8 mouse cellular contexts compared by ENCODE assay signal in genomic region chr16:93615118-93615870, GRCm38 (mm10). TPM values are rescaled to one million over a fixed set of nuclear protein-coding genes. Genes with fewer than 3 reads are reported as not detected.
DNase-seq lines count a peak whose midpoint lies in the region; ATAC-seq and TF ChIP-seq lines count a peak whose summit lies in the region.
"Had no signal": no experiment of that assay in that cellular context is flagged by ENCODE, and none has a peak within 500 bp of the region (broad histone marks: within the 10 kb centered on the region; RNA-seq: fewer than 3 reads in every experiment).

No protein-coding gene starts in this region.

- no peak for TF ChIP-seq POLR2A in brain, embryonic 14.5 days (IDR thresholded peaks at IDR 0.05; ENCODE audit: borderline replicate concordance, extremely low read depth, insufficient read depth, insufficient read length, poor library complexity, severe bottlenecking)
- no peak for TF ChIP-seq POLR2A in lung, adult 2 months (IDR thresholded peaks at IDR 0.05; ENCODE audit: borderline replicate concordance, extremely low read depth, low read depth, low read length)

- WGBS in kidney, postnatal 0 days: 29% methylated on average over 5 of the region's 5 CpGs
- WGBS in lung, adult 2 months: 40% methylated on average over 5 of the region's 5 CpGs

- no peaks in the 10 kb centered on the region for H3K9me3 ChIP-seq in kidney, postnatal 0 days (replicated peaks; ENCODE audit: low read length)

- no peak overlapping the region for H3K4me2 ChIP-seq in kidney, postnatal 0 days (ENCODE audit: low read length)

- no peaks in the 10 kb centered on the region for H3K27me3 ChIP-seq in kidney, postnatal 0 days (ENCODE audit: insufficient read depth, low read length)

- no peak overlapping the region for H3K9ac ChIP-seq in kidney, postnatal 0 days (ENCODE audit: low read depth, low read length)

- DNase-seq in A20 (ENCODE audit: low read depth, low spot score): peak; percentile 66
- DNase-seq in brain, embryonic 14.5 days (ENCODE audit: low read depth): peak; percentile 35
- peak; percentile 31 to 60 for DNase-seq in frontal cortex, postnatal 25 days (ENCODE audit: low spot score in 2 of 2)
- peak; percentile 72 for DNase-seq in kidney, postnatal 0 days (ENCODE audit: low spot score)
- peak; percentile 75 for DNase-seq in lung, adult 2 months
- peak; percentile 70 for DNase-seq in spleen, adult 12 weeks (ENCODE audit: low spot score)

- peak overlapping the region; percentile 31; the same call in 1 of the 2 replicates for H3K27ac ChIP-seq in kidney, postnatal 0 days

- H3K4me3 ChIP-seq in kidney, postnatal 0 days (replicated peaks; ENCODE audit: low read depth, low read length): no peak overlapping the region
- H3K4me3 ChIP-seq in lung, adult 2 months (replicated peaks; ENCODE audit: extremely low read depth, low read depth, low read length): no peak overlapping the region

- peak; percentile 91 for ATAC-seq in CD4-positive, CD25-positive, alpha-beta regulatory T cell, adult 4 months
- ATAC-seq in kidney, postnatal 0 days (replicated peaks; ENCODE audit: low FRiP score, low read depth): peak; percentile 95

- H3K36me3 ChIP-seq in kidney, postnatal 0 days (ENCODE audit: insufficient read depth, low read length): no peaks in the 10 kb centered on the region

- no peaks in the 10 kb centered on the region for H3K4me1 ChIP-seq in kidney, postnatal 0 days (replicated peaks; ENCODE audit: insufficient read depth, low read length)
- H3K4me1 ChIP-seq in lung, adult 2 months (ENCODE audit: control insufficient read depth, insufficient read depth, low read length): no peaks in the 10 kb centered on the region

- peak; percentile 71 for TF ChIP-seq CTCF in brain, embryonic 14.5 days (IDR thresholded peaks at IDR 0.05; ENCODE audit: borderline replicate concordance, extremely low read depth, insufficient read depth, insufficient read length)
- TF ChIP-seq CTCF in kidney, postnatal 0 days (IDR thresholded peaks at IDR 0.05; ENCODE audit: low read depth): peak; percentile 85
- TF ChIP-seq CTCF in lung, adult 2 months (IDR thresholded peaks at IDR 0.05; ENCODE audit: insufficient read depth, low read length): peak; percentile 92

RNA-seq across cellular contexts. Expression of gene Cbr1, which starts 9.6 kb away (rescaled TPM):
- polyA plus RNA-seq in CD4-positive, CD25-positive, alpha-beta regulatory T cell, adult 4 months (2017; shearing (Covaris generic)): 10 to 100 TPM; 47.7 to 49.9 TPM
- 159 and 202 TPM in 2 replicates for polyA plus RNA-seq in brain, embryonic 14.5 days (2012; rRNA removed)
- 278 and 299 TPM in 2 replicates for polyA plus RNA-seq in kidney, postnatal 0 days (2015; fragmentation: Nextera tagmentation; extraction: Ambion mirVana)
- 90.6 and 96.5 TPM in 2 replicates for polyA plus RNA-seq in lung, adult 2 months (2012; rRNA removed)

RNA-seq across cellular contexts. Expression of gene Setd4, which starts 11.4 kb away (rescaled TPM):
- 10 to 100 TPM; 34.6 to 43.5 TPM for polyA plus RNA-seq in CD4-positive, CD25-positive, alpha-beta regulatory T cell, adult 4 months (2017; shearing (Covaris generic))
- 18.2 and 20.4 TPM in 2 replicates for polyA plus RNA-seq in brain, embryonic 14.5 days (2012; rRNA removed)
- polyA plus RNA-seq in kidney, postnatal 0 days (2015; fragmentation: Nextera tagmentation; extraction: Ambion mirVana): 12.3 and 12.5 TPM in 2 replicates
- 6.2 and 6.7 TPM in 2 replicates for polyA plus RNA-seq in lung, adult 2 months (2012; rRNA removed)

RNA-seq across cellular contexts. Expression of gene Gm5678, which starts 12.6 kb away (rescaled TPM):
- not detected for polyA plus RNA-seq in CD4-positive, CD25-positive, alpha-beta regulatory T cell, adult 4 months (2017; shearing (Covaris generic))
- polyA plus RNA-seq in brain, embryonic 14.5 days (2012; rRNA removed): 0.08 and 0.10 TPM in 2 replicates
- not detected in 2 replicates for polyA plus RNA-seq in kidney, postnatal 0 days (2015; fragmentation: Nextera tagmentation; extraction: Ambion mirVana)
- polyA plus RNA-seq in lung, adult 2 months (2012; rRNA removed): not detected in 2 replicates
- polyA plus RNA-seq: heart, embryonic 14.5 days had no signal
